ENCODE assay signal across 18 mouse cellular contexts in genomic region chr14:31721256-31721655, GRCm38 (mm10).
"Had no signal": no experiment of that assay in that cellular context is flagged by ENCODE, and none has a peak within 500 bp of the region (broad histone marks: within the 10 kb centered on the region; RNA-seq: fewer than 3 reads in every experiment).

No protein-coding gene starts in this region.

- ATAC-seq: liver, postnatal 0 days; midbrain, embryonic 13.5 days; midbrain, embryonic 15.5 days had no signal

- H3K4me1 ChIP-seq: midbrain, embryonic 13.5 days; midbrain, embryonic 15.5 days; neural tube, embryonic 12.5 days had no signal

- H3K27me3 ChIP-seq: megakaryocyte, embryonic 14.5 days; midbrain, embryonic 13.5 days; midbrain, embryonic 15.5 days; neural tube, embryonic 12.5 days had no signal

- H3K4me3 ChIP-seq: megakaryocyte, embryonic 14.5 days; midbrain, embryonic 13.5 days; midbrain, embryonic 15.5 days; neural tube, embryonic 12.5 days had no signal

- H3K4me2 ChIP-seq: midbrain, embryonic 11.5 days; midbrain, embryonic 13.5 days; midbrain, embryonic 15.5 days; neural tube, embryonic 12.5 days had no signal

- H3K27ac ChIP-seq: macrophage; midbrain, embryonic 13.5 days; midbrain, embryonic 15.5 days; neural tube, embryonic 12.5 days had no signal

- DNase-seq: liver, postnatal 0 days; lung, adult 2 months; lung, postnatal 10 days; lung, postnatal 36 days; retina, postnatal 1 day; right cerebral cortex, adult 18-20 months; right cerebral cortex, postnatal 25 days; right cerebral cortex, postnatal 4 days; spleen, adult 18-20 months; thymus, adult 18-20 months; thymus, postnatal 14 days; thymus, postnatal 36 days had no signal

- H3K9me3 ChIP-seq: megakaryocyte, embryonic 14.5 days; midbrain, embryonic 13.5 days; midbrain, embryonic 15.5 days; neural tube, embryonic 12.5 days had no signal

- H3K9ac ChIP-seq: liver, postnatal 0 days; midbrain, embryonic 13.5 days; midbrain, embryonic 15.5 days; neural tube, embryonic 12.5 days had no signal
